Mouse (Mus musculus) spleen, adult 12 weeks (tissue): ENCODE measurements around the gene Rpl4.
"Not testable (repeated sequence)": the region's sequence is repeated elsewhere in the genome, so short reads cannot be mapped to it uniquely, and the experiment has no call there.

ENCODE experiments used
- DNase-seq: peaks from one replicate; pipeline ENCODE4 v3.0.0; 2022; ENCODE audit warnings: low spot score

Gene Rpl4

GRCm38 (mm10) chr9:64198068-64198762, 25.0 kb downstream of the Rpl4 start:
- DNase-seq = no peak

- not testable (repeated sequence) for DNase-seq
These were observed 25.7 kb downstream of the Rpl4 start for GRCm38 (mm10) chr9:64198763-64199418.

DNA sequence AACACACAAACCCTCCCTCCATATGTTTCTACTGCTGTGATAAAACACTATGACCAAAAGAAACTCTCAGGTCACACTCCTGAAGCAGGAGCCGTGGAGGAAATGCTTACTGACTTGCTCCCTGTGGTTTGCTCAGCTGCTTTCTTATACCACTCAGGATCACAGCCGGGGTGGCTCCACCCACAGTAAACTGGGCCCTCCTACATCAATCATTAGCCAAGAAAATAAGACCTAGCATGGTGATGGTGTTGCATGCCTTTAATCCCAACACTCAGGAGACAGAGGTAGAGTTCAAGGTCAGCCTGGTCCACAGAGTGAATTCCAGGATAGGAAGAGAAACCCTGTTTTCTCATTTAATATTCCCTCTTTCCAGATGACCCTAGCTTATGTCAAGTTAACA, 26.7 kb downstream of the Rpl4 start:
- DNase-seq = no peak

GRCm38 (mm10) chr9:64202331-64202730, 29.2 kb downstream of the Rpl4 start:
- DNase-seq = no peak

- DNase-seq = no peak
These were observed 29.7 kb downstream of the Rpl4 start for GRCm38 (mm10) chr9:64202866-64203265.

DNA sequence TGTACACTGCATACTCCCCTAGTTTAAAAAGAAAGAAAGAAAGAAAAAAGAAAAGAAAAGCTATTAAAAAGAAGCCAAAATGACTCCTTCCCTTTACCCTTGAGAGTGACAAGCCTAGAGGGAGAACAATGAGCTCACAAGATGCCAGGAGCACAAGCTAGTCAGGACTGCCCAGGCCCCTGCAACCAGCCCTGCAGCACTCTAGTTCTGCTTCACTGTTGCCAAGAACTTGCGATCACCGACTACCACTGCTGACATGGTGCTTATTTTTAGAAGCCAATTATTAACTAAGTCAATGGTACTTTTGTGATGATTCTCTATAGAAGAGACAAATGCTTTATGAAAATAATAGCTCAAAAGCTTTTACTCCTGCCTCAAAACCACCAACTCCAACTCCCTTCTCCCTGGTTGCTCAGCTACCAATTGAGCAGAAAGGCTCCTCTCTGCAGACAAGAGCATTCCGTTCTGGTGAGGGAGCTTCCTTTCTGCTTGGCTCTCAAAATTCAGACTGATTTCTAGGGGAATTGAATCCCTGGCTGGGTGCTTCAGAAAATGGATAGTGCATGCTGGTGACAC, 34.4 kb downstream of the Rpl4 start:
- no peak for DNase-seq

GRCm38 (mm10) chr9:64214452-64214851, 41.3 kb downstream of the Rpl4 start:
- no peak for DNase-seq

DNA sequence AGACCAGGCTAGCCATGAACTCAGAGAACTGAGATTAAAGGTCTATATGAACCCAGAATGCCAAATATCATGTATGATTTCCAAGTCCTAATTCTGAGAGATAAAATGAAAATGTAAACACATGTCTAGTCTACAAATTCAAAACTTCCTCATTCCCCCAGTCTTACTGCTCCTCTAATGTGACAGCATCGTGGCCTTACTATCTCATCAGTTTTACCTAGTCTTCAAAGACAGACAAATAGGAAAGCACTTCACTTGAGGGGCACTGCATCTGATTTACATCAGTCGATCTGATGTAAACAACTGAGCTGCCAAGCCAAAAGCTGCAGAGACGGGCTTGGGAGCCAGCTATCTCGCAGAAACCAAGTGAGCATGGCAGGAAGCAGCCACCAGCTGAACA, 42.9 kb downstream of the Rpl4 start:
- DNase-seq = no peak

DNA sequence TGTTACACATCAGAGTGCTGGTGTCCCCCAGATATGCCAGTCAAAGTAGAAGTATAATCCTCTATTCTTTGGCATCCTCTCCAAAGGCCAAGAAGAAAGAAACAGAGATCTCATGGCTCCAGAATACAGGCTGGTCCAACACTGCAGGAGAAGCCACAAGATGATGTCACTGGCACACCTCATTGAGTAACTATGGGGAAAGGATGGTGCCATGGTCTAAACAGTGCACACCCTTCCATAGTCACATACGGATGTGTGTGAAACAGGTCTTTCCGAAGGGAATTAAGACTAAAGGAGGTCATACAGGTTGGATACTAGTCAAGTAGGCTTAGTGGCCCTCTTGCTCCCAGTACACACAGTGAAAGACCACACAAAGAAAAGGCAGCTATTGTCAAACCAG, 43.5 kb downstream of the Rpl4 start:
- no peak for DNase-seq

DNA sequence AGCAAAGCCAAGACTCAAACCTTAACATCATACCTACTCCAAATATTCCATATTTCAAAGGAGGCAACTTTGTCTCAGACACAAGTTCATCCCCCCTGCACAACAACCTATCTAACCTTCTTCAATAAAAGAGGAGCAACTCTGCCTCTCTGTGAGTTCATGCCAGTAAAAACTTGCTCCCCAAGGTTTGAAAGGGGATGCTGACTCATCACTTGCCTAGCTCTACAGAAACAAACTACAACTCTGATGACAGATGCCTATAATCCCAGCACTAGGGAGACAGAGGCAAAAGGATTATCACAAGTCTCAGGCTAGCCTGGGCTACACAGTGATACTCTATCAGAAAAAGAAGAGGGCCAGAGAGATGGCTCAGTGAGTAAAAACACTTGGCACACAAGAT, 44.7 kb downstream of the Rpl4 start:
- DNase-seq = no peak

- DNase-seq = no peak
These were observed 46.1 kb downstream of the Rpl4 start for GRCm38 (mm10) chr9:64219305-64219704.

- DNase-seq = no peak
These were observed 46.7 kb downstream of the Rpl4 start for GRCm38 (mm10) chr9:64219772-64220420.

- no peak for DNase-seq
These were observed 47.4 kb downstream of the Rpl4 start for GRCm38 (mm10) chr9:64220603-64221002.

DNA sequence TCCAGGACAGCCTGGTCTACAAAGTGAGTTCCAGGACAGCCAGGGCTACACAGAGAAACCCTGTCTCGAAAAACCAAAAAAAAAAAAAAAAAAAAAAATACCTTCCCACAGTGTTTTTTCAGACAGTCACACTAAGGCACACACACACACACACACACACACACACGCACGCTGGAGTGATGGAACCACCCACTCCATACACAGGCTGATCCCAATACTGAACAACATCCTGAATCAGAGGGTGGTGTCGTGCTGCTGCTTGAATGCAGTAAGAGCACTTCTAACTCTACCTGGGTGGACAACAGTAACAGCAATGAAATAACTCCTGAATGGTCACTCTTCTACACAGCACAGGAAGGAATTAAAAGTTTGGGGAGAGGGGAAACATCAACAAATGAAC, 48.3 kb downstream of the Rpl4 start:
- DNase-seq = no peak

DNA sequence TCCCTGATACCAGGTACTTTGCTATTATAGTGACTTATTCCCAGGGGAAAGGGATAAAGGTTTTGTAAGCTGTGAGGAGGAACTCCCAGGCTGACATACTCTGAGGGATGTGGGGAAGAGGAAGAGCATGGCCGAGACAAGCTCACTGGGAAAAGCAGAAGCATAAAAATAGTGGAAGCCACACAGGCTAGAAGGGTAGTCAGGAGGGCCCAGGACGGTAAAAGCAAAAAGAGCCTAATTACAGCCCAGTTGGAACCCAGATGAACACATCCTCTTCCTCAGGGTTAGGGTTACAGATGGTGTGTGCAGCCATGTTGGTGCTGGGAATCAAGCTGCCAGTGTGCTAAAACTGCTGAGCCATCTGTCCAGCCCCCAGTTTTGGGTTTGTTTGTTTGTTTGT, 48.9 kb downstream of the Rpl4 start:
- no peak for DNase-seq

- DNase-seq = no peak
These were observed 52.6 kb downstream of the Rpl4 start for GRCm38 (mm10) chr9:64225805-64226204.

DNA sequence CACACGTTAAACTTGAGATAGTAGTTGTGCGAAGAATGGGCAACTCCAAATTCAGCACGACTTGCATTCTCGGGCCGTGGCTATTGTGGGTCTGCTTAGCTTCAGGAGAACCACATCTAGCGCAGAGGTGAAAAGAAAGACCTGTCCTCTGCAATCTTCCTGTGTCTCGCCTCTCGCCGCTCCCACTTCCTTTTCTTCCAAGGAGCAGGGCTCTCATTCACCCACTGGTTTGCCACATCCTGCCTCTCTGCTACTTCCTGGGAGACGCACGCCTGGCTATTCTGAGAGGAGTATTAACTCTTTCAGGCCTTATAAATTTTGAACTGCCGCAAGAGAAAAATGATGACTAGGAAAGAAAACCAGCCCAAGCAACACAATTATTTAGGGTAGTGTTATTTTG, 54.6 kb downstream of the Rpl4 start:
- no peak for DNase-seq
